Mouse (Mus musculus) kidney, adult 10 weeks (tissue): ENCODE results near the gene Zmat3. TPM values are rescaled to one million over a fixed set of nuclear protein-coding genes. Genes with fewer than 3 reads are reported as not detected.

Experiments used
- polyA plus RNA-seq: library from polyadenylated mRNA; stranded (reverse); fragments of 350-450 nt; fragmentation: Illumina TruSeq; extraction: RNeasy Lipid Tissue Mini Kit (QIAGEN cat#74804); gene quantifications from one replicate; pipeline ENCODE4 v1.2.3, GENCODE M21; 2014; ENCODE audit warnings: low read depth, low replicate concordance

The Zmat3 gene
- polyA plus RNA-seq, result 8.7 TPM

DNA sequence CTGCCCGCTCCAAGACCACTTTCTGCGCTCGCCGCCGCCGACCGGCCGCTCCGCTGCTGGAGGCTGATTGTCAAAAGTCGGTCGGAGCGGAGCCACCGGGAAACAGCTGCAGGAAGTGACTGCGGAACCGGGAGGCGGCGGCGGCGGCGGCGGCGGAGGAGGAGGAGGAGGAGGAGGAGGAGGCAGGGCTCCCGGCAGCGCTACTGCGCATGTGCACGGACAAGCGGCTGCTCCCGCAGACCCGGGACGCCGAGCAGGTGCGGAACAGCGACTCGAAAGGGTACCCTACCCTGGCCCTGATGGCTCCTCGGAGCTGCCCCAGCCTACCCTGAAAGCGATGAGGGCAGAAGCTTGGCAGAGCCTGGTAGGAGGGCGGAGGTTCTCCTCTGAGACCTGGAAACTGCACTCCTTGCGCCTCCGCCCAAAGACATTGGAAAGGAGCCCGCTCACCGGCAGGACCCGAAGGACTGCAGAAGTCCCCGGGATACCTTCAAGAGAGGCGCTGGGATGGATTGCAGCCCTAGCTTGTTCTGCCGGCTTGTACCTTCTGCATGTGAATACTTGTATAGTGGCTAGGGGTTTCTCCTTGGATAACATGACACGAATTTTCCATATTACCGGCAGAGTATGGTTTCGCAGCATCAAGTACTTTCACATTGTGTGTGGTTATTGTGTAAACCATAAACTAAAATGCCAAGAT is at the start of gene Zmat3:
TSS of gene Zmat3 (minus strand) at position 469 of the 700 bp plus-strand sequence.

DNA sequence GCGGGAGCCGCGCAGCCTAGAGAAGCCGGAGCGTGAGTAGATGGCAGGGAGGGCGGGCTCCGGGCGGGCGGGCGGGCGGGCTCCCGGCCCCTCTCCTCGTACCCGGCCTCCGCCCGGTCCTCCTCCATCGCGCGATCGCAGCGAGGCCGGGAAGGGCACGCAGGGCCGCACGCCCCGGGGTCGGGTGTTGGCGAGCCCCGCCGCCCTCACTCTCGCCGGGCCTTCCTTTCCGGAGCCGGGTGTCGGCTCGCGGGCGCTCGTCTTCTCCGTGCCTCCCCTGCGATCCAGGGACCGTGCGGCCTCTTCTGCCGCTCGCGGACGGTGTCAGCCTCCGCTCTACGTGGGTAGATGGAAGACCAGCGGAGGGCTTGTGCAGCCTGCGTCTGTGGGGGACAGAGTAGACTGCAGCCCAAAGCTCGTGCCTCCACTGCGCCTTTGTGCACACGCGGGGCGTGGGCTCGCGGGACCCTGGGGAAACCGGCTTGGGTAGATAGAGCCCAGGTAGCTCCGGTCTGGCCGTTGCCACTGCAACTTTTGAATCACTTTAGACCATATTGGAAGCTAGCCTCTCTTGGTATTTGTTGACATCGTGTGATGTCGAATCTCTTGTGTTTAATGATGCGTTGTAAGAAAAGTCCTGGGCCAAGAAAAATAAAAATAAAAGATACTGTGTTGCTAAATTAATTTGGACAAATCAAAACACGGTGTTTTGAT is 31.8 kb upstream of the Zmat3 start, which contains the start of gene Pik3ca:
TSS of gene Pik3ca (plus strand) at position 211 of the 714 bp plus-strand sequence.

Other genes starting within 250 kb of the Zmat3 start
- gene Pik3ca, start 31.7 kb upstream of the Zmat3 start, polyA plus RNA-seq, result 114 TPM
- not detected for gene Kcnmb3, start 126.2 kb upstream of the Zmat3 start, polyA plus RNA-seq
- gene Zfp639, start 144.2 kb upstream of the Zmat3 start, polyA plus RNA-seq, result 89.5 TPM
- gene Mfn1, start 163.5 kb upstream of the Zmat3 start, polyA plus RNA-seq, result 338 TPM